Mouse (Mus musculus): ENCODE measurements at regions not wholly inside any gene's neighbourhood (a gene's known extent, or its start where the extent isn't known, plus 50 kb on each side); places are given as distances from the start of the nearest gene placed in this dataset.

DNA sequence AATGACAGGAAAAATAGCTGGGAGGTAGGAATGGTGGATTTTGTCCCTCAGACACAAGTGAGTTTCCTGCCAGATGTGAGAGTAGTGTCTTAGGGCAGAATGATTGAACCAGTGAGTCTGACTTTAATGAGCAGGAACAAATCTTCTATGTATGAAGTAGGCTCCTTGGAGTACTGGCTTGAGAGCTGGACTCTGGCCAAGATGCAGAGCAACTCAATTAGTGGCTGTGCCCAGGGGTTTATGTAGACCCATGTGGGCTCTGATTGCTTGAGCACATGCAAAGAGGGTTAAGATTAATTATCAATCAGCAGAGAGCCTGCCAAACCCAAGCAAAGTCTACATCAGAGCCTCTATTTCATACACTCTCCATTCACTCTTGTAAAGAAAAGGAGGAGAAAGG, 92.9 kb upstream of the Htr1b start:
- Histone ChIP-seq H3K4me1 (replicated peaks; ENCODE audit: control insufficient read depth, insufficient read depth, low read length) (no peaks in the 10 kb centered on the region), H3K4me3 (ENCODE audit: low read depth, low read length) (no peak overlapping the region), H3K27ac (ENCODE audit: low read depth, low read length) (no peak overlapping the region), H3K9ac (ENCODE audit: low read length) (no peak overlapping the region), H3K27me3 (ENCODE audit: control insufficient read depth, insufficient read depth, low read length) (no peaks in the 10 kb centered on the region), H3K36me3 (ENCODE audit: control insufficient read depth, insufficient read depth, low read length) (no peaks in the 10 kb centered on the region), H3K4me2 (ENCODE audit: low read depth, low read length, severe bottlenecking) (no peak overlapping the region), H3K9me3 (ENCODE audit: control insufficient read depth, low read length) (no peaks in the 10 kb centered on the region)
- DNase-seq (ENCODE audit: low spot score): no peak
- 0 out of 2 replicates have a peak, but pooled peaks have one; percentile 53 for ATAC-seq (replicated peaks; ENCODE audit: low FRiP score)

DNA sequence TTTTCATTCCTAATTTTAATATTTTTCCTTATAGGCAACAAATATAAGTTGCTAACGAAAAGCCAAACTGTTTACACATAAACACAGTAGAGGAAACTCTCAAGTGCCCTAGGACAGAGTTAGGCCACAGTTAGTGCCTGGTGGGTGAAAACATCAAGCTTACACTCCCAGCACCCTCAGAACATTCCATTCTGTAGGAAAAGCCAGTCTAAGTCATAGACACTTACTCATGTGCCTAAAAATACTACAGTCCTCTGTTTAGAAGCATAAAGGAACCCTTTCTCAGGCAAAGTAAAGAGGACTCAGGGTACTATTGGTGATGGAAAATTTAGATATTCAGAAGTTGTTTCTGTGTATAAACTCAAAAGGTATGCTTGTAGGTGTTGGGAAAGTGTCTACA, 86.5 kb upstream of the Htr1b start:
- WGBS: 89% methylated on average over 1 of the region's 1 CpGs
- no peak overlapping the region for H3K27ac ChIP-seq (ENCODE audit: low read depth, low read length)

DNA sequence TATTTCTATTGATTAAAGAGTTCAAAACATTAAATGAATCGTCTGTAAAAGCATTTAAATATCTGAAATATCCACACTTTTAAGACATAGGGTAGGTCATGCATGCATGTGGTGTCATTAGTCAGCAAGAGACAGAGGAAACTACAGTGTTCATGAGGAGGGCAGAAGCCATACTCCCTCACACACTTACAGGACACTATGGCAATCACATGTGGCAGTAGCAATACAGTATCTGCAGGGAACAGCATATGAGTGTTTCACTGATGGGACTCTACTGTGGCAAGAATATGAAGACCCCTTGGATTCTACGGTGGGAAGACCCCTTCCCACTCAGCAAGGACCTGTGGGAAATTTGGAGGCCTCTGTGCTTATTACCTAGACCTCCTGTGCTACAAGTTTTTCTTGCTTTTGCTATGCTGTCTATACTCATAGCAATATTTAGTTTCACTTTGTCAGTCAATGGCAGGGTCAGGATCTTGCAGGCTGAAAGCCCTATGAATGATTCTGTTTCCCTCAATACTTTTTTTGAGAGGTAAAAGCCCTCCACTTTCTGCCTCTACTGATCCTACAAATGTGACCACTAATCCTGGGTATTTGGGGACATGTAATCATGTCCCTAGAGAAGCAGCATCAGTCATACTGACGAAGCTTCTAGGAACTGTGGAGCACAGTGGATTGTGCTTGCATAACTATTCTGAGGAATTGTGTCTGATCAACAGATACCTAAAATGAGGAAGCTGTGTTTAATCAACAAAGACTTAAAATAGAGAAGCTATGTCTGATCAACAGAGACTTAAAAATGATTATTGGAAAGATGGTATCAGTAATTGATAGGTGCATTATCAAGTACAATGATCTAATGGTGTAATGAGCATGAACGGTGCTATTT, 83.6 kb upstream of the Htr1b start:
- Histone ChIP-seq H3K4me2 (ENCODE audit: low read depth, low read length, severe bottlenecking) (no peak overlapping the region), H3K4me3 (ENCODE audit: low read depth, low read length) (no peak overlapping the region), H3K36me3 (ENCODE audit: control insufficient read depth, insufficient read depth, low read length) (no peaks in the 10 kb centered on the region), H3K9ac (ENCODE audit: low read length) (no peak overlapping the region), H3K27me3 (ENCODE audit: control insufficient read depth, insufficient read depth, low read length) (no peaks in the 10 kb centered on the region), H3K4me1 (replicated peaks; ENCODE audit: control insufficient read depth, insufficient read depth, low read length) (no peaks in the 10 kb centered on the region), H3K9me3 (ENCODE audit: control insufficient read depth, low read length) (no peaks in the 10 kb centered on the region), H3K27ac (ENCODE audit: low read depth, low read length) (no peak overlapping the region)
- ATAC-seq (replicated peaks; ENCODE audit: low FRiP score) (no peak), DNase-seq (ENCODE audit: low spot score) (no peak)
- WGBS: 80% methylated on average over 4 of the region's 4 CpGs

More for the DNA sequence above, 86.5 kb upstream of the Htr1b start:
- no peak overlapping the region for H3K4me3 ChIP-seq (ENCODE audit: low read depth, low read length)
- H3K9me3 ChIP-seq (ENCODE audit: control insufficient read depth, low read length): no peaks in the 10 kb centered on the region
- no peak overlapping the region for H3K4me2 ChIP-seq (ENCODE audit: low read depth, low read length, severe bottlenecking)
- H3K36me3 ChIP-seq (ENCODE audit: control insufficient read depth, insufficient read depth, low read length): no peaks in the 10 kb centered on the region
- DNase-seq (ENCODE audit: low spot score): no peak
- H3K9ac ChIP-seq (ENCODE audit: low read length): no peak overlapping the region
- no peak for ATAC-seq (replicated peaks; ENCODE audit: low FRiP score)
- H3K27me3 ChIP-seq (ENCODE audit: control insufficient read depth, insufficient read depth, low read length): no peaks in the 10 kb centered on the region
- H3K4me1 ChIP-seq (replicated peaks; ENCODE audit: control insufficient read depth, insufficient read depth, low read length): no peaks in the 10 kb centered on the region

DNA sequence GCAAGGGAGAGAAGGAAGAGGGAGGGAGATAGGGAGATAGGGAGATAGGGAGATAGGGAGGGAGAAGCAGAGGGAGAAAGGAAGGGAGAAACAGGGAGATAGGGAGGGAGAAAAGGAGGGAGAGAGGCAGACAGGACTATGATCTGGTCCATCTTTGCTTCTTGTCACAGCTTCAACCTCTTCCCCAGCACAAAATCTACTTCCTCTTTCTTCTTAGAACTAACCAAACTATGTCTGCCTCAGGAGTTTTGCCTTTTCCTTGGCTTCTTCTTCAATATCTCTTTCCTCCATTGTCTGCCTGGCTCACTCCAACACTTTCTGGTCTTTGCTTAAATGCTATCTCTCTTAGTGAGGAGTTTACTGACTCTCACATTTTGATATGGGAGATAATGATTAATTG, 57.7 kb upstream of the Htr1b start:
- Histone ChIP-seq H3K9ac (ENCODE audit: low read length) (no peak overlapping the region), H3K4me3 (ENCODE audit: low read depth, low read length) (no peak overlapping the region), H3K9me3 (ENCODE audit: control insufficient read depth, low read length) (no peaks in the 10 kb centered on the region), H3K4me2 (ENCODE audit: low read depth, low read length, severe bottlenecking) (no peak overlapping the region), H3K27me3 (ENCODE audit: control insufficient read depth, insufficient read depth, low read length) (no peaks in the 10 kb centered on the region), H3K4me1 (replicated peaks; ENCODE audit: control insufficient read depth, insufficient read depth, low read length) (no peaks in the 10 kb centered on the region), H3K27ac (ENCODE audit: low read depth, low read length) (no peak overlapping the region), H3K36me3 (ENCODE audit: control insufficient read depth, insufficient read depth, low read length) (no peaks in the 10 kb centered on the region)
- no peak for DNase-seq (ENCODE audit: low spot score)
- no peak for ATAC-seq (replicated peaks; ENCODE audit: low FRiP score)

DNA sequence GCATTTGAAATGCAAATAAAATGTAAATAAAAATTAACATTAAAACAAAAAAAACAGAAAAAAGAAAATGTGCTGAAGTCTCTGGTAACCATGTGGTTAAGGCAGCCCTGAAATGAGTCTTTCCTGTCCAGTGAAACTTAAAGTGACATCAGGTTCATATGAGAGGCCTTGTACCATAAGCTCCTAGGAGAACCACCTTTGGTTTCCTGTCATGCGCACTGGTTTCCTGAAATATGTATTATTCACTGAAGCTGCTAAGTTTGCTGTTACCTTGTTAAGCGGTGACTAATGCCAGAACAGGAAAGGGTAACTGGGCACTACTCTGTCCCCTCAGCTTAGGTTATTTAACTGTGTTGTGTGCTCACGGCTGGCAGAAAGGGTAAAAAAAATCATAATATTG, 56.1 kb upstream of the Htr1b start:
- H3K9ac ChIP-seq (ENCODE audit: low read length): no peak overlapping the region
- no peak overlapping the region for H3K4me2 ChIP-seq (ENCODE audit: low read depth, low read length, severe bottlenecking)
- 90% methylated on average over 3 of the region's 3 CpGs for WGBS
- DNase-seq (ENCODE audit: low spot score) (no peak), ATAC-seq (replicated peaks; ENCODE audit: low FRiP score) (no peak)
- no peaks in the 10 kb centered on the region for H3K9me3 ChIP-seq (ENCODE audit: control insufficient read depth, low read length)
- H3K27me3 ChIP-seq (ENCODE audit: control insufficient read depth, insufficient read depth, low read length): no peaks in the 10 kb centered on the region
- no peaks in the 10 kb centered on the region for H3K4me1 ChIP-seq (replicated peaks; ENCODE audit: control insufficient read depth, insufficient read depth, low read length)
- H3K4me3 ChIP-seq (ENCODE audit: low read depth, low read length): no peak overlapping the region
- H3K36me3 ChIP-seq (ENCODE audit: control insufficient read depth, insufficient read depth, low read length): no peaks in the 10 kb centered on the region
- H3K27ac ChIP-seq (ENCODE audit: low read depth, low read length): no peak overlapping the region

Measured in forebrain, embryonic 11.5 days (tissue).